Mouse (Mus musculus): ENCODE measurements around the gene Pdk2.

Gene Pdk2

GRCm38 (mm10) chr11:95041139-95041609 lies at the start of gene Pdk2:
Pdk2 (minus strand) TSS chr11:95041354.
- peak; percentile 97 for DNase-seq (ENCODE audit: low read depth, low spot score)

GRCm38 (mm10) chr11:95088857-95089779 lies 48.0 kb upstream of the Pdk2 start:
- DNase-seq (ENCODE audit: low read depth, low spot score): peak; percentile 35

- no peak for DNase-seq (ENCODE audit: low read depth, low spot score)
Measured at GRCm38 (mm10) chr11:95088286-95088685, 47.1 kb upstream of the Pdk2 start.

- DNase-seq (ENCODE audit: low read depth, low spot score): no peak
Measured at GRCm38 (mm10) chr11:95087301-95088228, 46.4 kb upstream of the Pdk2 start.

GRCm38 (mm10) chr11:95086229-95086628 lies 45.1 kb upstream of the Pdk2 start:
- peak; percentile 64 for DNase-seq (ENCODE audit: low read depth, low spot score)

GRCm38 (mm10) chr11:95085710-95086109 lies 44.6 kb upstream of the Pdk2 start:
- peak; percentile 70 for DNase-seq (ENCODE audit: low read depth, low spot score)

GRCm38 (mm10) chr11:95084811-95085382 lies 43.7 kb upstream of the Pdk2 start:
- no peak for DNase-seq (ENCODE audit: low read depth, low spot score)

- DNase-seq (ENCODE audit: low read depth, low spot score): no peak
Measured at GRCm38 (mm10) chr11:95084175-95084574, 43.0 kb upstream of the Pdk2 start.

GRCm38 (mm10) chr11:95082896-95083295 lies 41.7 kb upstream of the Pdk2 start:
- DNase-seq (ENCODE audit: low read depth, low spot score): no peak

GRCm38 (mm10) chr11:95080783-95081182 lies 39.6 kb upstream of the Pdk2 start:
- peak; percentile 35 for DNase-seq (ENCODE audit: low read depth, low spot score)

- DNase-seq (ENCODE audit: low read depth, low spot score): peak; percentile 38
Measured at GRCm38 (mm10) chr11:95079256-95079875, 38.2 kb upstream of the Pdk2 start.

GRCm38 (mm10) chr11:95077956-95078355 lies 36.8 kb upstream of the Pdk2 start:
- DNase-seq (ENCODE audit: low read depth, low spot score): peak; percentile 28

- DNase-seq (ENCODE audit: low read depth, low spot score): peak; percentile 31
Measured at GRCm38 (mm10) chr11:95076536-95077111, 35.5 kb upstream of the Pdk2 start, which contains the start of gene Itga3. Itga3 (minus strand) TSS chr11:95076801.

- peak; percentile 41 for DNase-seq (ENCODE audit: low read depth, low spot score)
Measured at GRCm38 (mm10) chr11:95076041-95076535, 34.9 kb upstream of the Pdk2 start.

- peak; percentile 40 for DNase-seq (ENCODE audit: low read depth, low spot score)
Measured at GRCm38 (mm10) chr11:95075197-95076040, 34.3 kb upstream of the Pdk2 start.

- DNase-seq (ENCODE audit: low read depth, low spot score): no peak
Measured at GRCm38 (mm10) chr11:95074694-95075093, 33.5 kb upstream of the Pdk2 start.

- no peak for DNase-seq (ENCODE audit: low read depth, low spot score)
Measured at GRCm38 (mm10) chr11:95073835-95074234, 32.7 kb upstream of the Pdk2 start.

GRCm38 (mm10) chr11:95072804-95073203 lies 31.6 kb upstream of the Pdk2 start:
- no peak for DNase-seq (ENCODE audit: low read depth, low spot score)

GRCm38 (mm10) chr11:95072136-95072535 lies 31.0 kb upstream of the Pdk2 start:
- no peak for DNase-seq (ENCODE audit: low read depth, low spot score)

- no peak for DNase-seq (ENCODE audit: low read depth, low spot score)
Measured at GRCm38 (mm10) chr11:95071266-95071665, 30.1 kb upstream of the Pdk2 start.
